Mouse (Mus musculus): ENCODE data around the gene Fut2. TPM values are rescaled to one million over a fixed set of nuclear protein-coding genes. Genes with fewer than 3 reads are reported as not detected.

Fut2 gene
- polyA plus RNA-seq, 1 experiment from 2014 or later = not detected

DNA sequence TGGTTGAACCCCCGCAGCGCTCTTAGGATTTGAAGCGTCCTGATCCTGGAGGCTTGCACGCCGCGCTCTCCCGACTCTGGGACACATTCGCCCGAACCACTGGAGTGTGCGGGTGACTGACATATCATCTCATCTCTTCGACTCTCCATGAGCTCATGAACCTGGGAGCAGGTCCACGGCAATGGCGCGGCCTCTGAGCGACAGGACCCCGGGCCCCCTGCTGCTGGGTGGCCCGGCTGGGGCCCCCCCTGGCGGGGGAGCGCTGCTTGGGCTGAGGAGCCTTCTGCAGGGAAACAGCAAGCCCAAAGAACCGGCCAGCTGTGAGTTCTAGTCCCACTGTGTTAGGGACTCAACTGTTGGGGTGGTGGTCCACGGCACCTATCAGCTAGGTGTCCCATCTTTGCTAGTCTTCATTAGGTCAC lies 39.3 kb upstream of the Fut2 start:
- Histone ChIP-seq H3K36me3 (replicated peaks; ENCODE audit: control insufficient read depth, insufficient read depth, low read depth, low read length) (no peaks in the 10 kb centered on the region), H3K4me2 (ENCODE audit: low read depth, low read length) (peak overlapping the region; percentile 95), H3K4me3 (ENCODE audit: low read depth, low read length) (peak overlapping the region; percentile 56), H3K27ac (replicated peaks; ENCODE audit: low read depth, low read length) (peak overlapping the region; percentile 65), H3K27me3 (ENCODE audit: control insufficient read depth, insufficient read depth, low read length) (peaks cover 2% of the 10 kb centered on the region; the same call in 1 of the 2 replicates), H3K9me3 (replicated peaks; ENCODE audit: control insufficient read depth, low read length) (no peaks in the 10 kb centered on the region), H3K4me1 (ENCODE audit: control insufficient read depth, insufficient read depth, low read length) (peaks cover 18% of the 10 kb centered on the region), H3K9ac (replicated peaks; ENCODE audit: low read length) (peak overlapping the region; percentile 54)
- no peak for ATAC-seq (replicated peaks; ENCODE audit: insufficient number of reproducible peaks, low FRiP score, low TSS enrichment, low read depth)
- WGBS = 0% methylated on average over 21 of the region's 21 CpGs
- DNase-seq (ENCODE audit: low spot score) = peak; percentile 49

DNA sequence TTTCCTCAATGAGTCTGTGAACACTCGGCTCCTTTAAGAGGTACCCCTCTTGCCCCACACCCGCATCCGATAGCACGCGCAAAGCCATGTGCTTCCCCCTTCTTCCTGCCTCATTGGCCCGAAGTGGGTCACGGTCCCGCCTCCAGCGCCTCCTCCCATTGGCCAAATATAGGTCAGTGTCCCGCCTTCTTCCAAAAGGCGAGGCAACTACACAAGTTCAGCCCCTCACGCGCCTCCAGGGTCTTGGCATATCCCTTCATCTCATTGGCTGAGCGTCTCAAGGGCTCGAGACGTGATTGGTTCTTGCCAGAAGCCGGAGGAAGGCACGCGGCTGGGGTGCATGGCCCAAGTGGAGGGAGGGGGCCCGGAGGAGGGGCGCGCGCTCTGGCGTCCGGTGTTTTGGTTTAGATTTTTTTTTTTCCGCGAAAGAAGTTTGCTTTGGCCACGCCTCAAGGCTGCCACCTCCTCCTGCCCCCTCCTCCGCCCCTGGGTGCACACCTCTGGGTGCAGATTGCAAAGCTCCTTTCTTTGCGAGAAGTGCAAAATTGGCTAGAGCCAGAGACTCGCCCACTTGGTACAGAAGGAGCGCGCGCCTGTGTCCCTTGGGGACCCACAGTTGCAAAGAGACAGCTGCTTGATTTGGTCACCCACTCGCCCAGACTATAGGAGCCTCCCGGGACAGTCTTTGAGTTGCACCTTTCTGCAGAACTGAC lies 38.7 kb upstream of the Fut2 start, which contains the start of gene Dbp:
Gene Dbp (plus strand): TSS at position 359 of the 713 bp plus-strand sequence.
- WGBS = under 1% methylated on average over 36 of the region's 36 CpGs
- H3K4me2 ChIP-seq (ENCODE audit: low read depth, low read length) = peak within 1 kb of the TSS; percentile 95

DNA sequence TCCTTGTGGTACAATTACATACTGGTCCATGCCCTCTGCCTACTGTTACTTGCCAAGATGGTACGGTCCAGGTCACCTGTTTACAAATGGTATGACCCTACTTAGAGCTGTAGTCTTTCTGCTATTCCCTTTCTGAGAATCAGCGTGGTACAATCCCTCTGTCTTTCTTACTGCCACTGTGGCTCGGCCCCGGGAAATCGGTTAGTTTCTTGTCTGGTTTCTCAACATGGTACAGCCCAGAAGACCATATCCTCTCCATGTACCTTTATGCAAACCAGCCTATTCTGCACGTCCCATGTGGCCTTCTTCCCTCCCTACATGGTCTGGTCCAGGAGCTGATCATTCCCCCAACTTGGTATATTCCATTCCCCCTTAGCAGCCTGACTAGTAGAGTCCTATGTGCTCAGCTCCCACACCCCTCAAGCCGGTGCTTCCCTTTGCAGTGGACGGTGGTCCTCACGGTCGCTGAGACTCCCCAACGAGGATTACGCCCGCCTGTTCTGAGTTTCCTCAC lies 37.9 kb upstream of the Fut2 start:
- 1% methylated on average over 13 of the region's 13 CpGs for WGBS
- H3K36me3 ChIP-seq (replicated peaks; ENCODE audit: control insufficient read depth, insufficient read depth, low read depth, low read length) = no peaks in the 10 kb centered on the region
- peak; percentile 40 for ATAC-seq (replicated peaks; ENCODE audit: insufficient number of reproducible peaks, low FRiP score, low TSS enrichment, low read depth)
- H3K27ac ChIP-seq (replicated peaks; ENCODE audit: low read depth, low read length) = peak overlapping the region; percentile 62
- peak overlapping the region; percentile 73 for H3K4me2 ChIP-seq (ENCODE audit: low read depth, low read length)
- peak overlapping the region; percentile 37 for H3K4me3 ChIP-seq (ENCODE audit: low read depth, low read length)
- peak overlapping the region; percentile 53 for H3K9ac ChIP-seq (replicated peaks; ENCODE audit: low read length)
- peaks cover 12% of the 10 kb centered on the region for H3K27me3 ChIP-seq (ENCODE audit: control insufficient read depth, insufficient read depth, low read length)
- no peaks in the 10 kb centered on the region for H3K9me3 ChIP-seq (replicated peaks; ENCODE audit: control insufficient read depth, low read length)
- peak; percentile 81 for DNase-seq (ENCODE audit: low spot score)
- H3K4me1 ChIP-seq (ENCODE audit: control insufficient read depth, insufficient read depth, low read length) = peaks cover 18% of the 10 kb centered on the region

More for the DNA sequence above, 38.7 kb upstream of the Fut2 start, which contains the start of gene Dbp:
- Histone ChIP-seq H3K4me3 (ENCODE audit: low read depth, low read length) (peak within 1 kb of the TSS; percentile 56), H3K9me3 (replicated peaks; ENCODE audit: control insufficient read depth, low read length) (no peaks in the 10 kb centered on the region), H3K4me1 (ENCODE audit: control insufficient read depth, insufficient read depth, low read length) (peaks cover 18% of the 10 kb centered on the region), H3K27me3 (ENCODE audit: control insufficient read depth, insufficient read depth, low read length) (peaks cover 6% of the 10 kb centered on the region; the same call in 1 of the 2 replicates), H3K27ac (replicated peaks; ENCODE audit: low read depth, low read length) (peak within 1 kb of the TSS; percentile 65), H3K9ac (replicated peaks; ENCODE audit: low read length) (peak within 1 kb of the TSS; percentile 54), H3K36me3 (replicated peaks; ENCODE audit: control insufficient read depth, insufficient read depth, low read depth, low read length) (no peaks in the 10 kb centered on the region)
- ATAC-seq (replicated peaks; ENCODE audit: insufficient number of reproducible peaks, low FRiP score, low TSS enrichment, low read depth) = peak; percentile 74
- DNase-seq (ENCODE audit: low spot score) = peak; percentile 99

DNA sequence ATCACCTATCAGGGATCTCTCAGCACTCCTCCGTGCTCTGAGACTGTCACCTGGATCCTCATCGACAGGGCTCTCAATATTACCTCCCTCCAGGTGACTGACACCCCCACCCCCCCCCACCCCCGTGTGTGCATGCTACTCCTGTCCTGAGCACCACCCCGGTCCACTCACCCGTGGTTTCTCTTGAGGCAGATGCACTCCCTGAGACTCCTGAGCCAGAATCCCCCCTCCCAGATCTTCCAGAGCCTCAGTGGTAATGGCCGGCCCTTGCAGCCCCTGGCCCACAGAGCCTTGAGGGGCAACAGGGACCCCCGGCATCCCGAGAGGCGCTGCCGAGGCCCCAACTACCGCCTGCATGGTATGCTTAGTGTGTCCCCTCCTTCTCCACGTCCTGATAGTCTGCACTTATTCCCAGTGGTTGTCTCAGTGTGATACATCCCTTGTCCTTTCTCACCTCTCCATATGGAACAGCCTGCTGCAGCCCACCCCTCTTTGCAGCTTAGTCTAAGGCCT lies 37.4 kb upstream of the Fut2 start:
- H3K4me1 ChIP-seq (ENCODE audit: control insufficient read depth, insufficient read depth, low read length) = peaks cover 15% of the 10 kb centered on the region
- H3K4me2 ChIP-seq (ENCODE audit: low read depth, low read length) = peak overlapping the region; percentile 73
- DNase-seq (ENCODE audit: low spot score) (no peak), ATAC-seq (replicated peaks; ENCODE audit: insufficient number of reproducible peaks, low FRiP score, low TSS enrichment, low read depth) (no peak)
- peaks cover 16% of the 10 kb centered on the region for H3K27me3 ChIP-seq (ENCODE audit: control insufficient read depth, insufficient read depth, low read length)
- no peaks in the 10 kb centered on the region for H3K36me3 ChIP-seq (replicated peaks; ENCODE audit: control insufficient read depth, insufficient read depth, low read depth, low read length)
- peak overlapping the region; percentile 62 for H3K27ac ChIP-seq (replicated peaks; ENCODE audit: low read depth, low read length)
- H3K4me3 ChIP-seq (ENCODE audit: low read depth, low read length) = peak overlapping the region; percentile 37; the same call in 1 of the 2 replicates
- H3K9me3 ChIP-seq (replicated peaks; ENCODE audit: control insufficient read depth, low read length) = no peaks in the 10 kb centered on the region
- WGBS = 43% methylated on average over 12 of the region's 12 CpGs
- H3K9ac ChIP-seq (replicated peaks; ENCODE audit: low read length) = peak overlapping the region; percentile 53

DNA sequence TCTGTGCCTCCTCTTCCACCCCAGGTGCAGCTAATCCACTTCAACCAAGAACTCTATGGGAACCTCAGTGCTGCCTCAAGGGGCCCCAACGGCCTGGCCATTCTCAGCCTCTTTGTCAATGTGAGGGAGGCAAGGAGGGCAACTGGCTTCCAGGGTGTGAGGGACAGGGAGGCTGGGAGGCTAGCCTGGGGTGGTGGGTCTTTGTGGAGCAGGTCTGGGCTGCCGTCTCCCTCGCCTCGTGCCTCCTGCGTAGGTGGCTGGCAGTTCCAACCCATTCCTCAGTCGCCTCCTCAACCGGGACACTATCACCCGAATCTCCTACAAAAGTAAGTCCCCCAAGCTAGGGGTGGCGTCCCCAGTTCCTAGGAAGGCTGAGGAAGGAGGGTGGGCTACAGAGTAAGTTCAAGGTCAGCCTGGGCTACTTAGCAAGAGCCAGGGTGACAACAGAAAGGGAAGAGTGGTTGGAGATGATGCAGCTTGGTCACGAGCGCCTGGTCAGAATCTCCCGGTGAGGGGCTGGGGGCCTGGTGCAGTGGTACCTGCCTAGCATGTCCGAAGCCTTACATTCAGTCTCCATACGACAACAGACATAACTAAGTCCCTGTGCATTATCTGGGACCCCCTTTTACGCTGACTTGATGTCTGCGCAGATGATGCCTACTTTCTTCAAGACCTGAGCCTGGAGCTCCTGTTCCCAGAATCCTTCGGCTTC lies 36.8 kb upstream of the Fut2 start:
- H3K36me3 ChIP-seq (replicated peaks; ENCODE audit: control insufficient read depth, insufficient read depth, low read depth, low read length) = no peaks in the 10 kb centered on the region
- peak overlapping the region; percentile 73 for H3K4me2 ChIP-seq (ENCODE audit: low read depth, low read length)
- no peak overlapping the region; the same call in 1 of the 2 replicates for H3K9ac ChIP-seq (replicated peaks; ENCODE audit: low read length)
- H3K27me3 ChIP-seq (ENCODE audit: control insufficient read depth, insufficient read depth, low read length) = peaks cover 19% of the 10 kb centered on the region
- no peak overlapping the region for H3K27ac ChIP-seq (replicated peaks; ENCODE audit: low read depth, low read length)
- no peaks in the 10 kb centered on the region for H3K9me3 ChIP-seq (replicated peaks; ENCODE audit: control insufficient read depth, low read length)
- DNase-seq (ENCODE audit: low spot score) (no peak), ATAC-seq (replicated peaks; ENCODE audit: insufficient number of reproducible peaks, low FRiP score, low TSS enrichment, low read depth) (no peak)
- H3K4me1 ChIP-seq (ENCODE audit: control insufficient read depth, insufficient read depth, low read length) = peaks cover 10% of the 10 kb centered on the region
- 88% methylated on average over 17 of the region's 17 CpGs for WGBS
- no peak overlapping the region for H3K4me3 ChIP-seq (ENCODE audit: low read depth, low read length)

DNA sequence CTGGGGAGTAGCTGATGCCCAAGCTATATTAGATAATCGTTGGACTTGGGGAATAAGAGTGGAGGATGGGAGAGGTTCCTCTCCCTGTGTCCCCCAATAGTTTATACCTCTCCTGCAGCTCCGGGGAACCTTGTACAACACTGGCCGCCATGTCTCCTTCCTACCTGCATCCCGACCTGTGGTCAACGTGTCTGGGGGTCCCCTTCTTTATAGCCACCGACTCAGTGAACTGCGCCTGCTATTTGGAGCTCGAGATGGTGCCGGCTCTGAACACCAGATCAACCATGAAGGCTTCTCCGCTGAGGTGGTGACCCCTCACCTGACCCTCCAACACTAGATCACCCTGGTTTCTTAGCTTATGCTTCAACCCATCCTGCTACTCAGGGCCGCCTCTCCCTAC lies 36.1 kb upstream of the Fut2 start:
- WGBS = 92% methylated on average over 11 of the region's 11 CpGs
- no peaks in the 10 kb centered on the region for H3K9me3 ChIP-seq (replicated peaks; ENCODE audit: control insufficient read depth, low read length)
- no peak overlapping the region for H3K9ac ChIP-seq (replicated peaks; ENCODE audit: low read length)
- H3K27me3 ChIP-seq (ENCODE audit: control insufficient read depth, insufficient read depth, low read length) = peaks cover 19% of the 10 kb centered on the region
- no peak overlapping the region for H3K4me3 ChIP-seq (ENCODE audit: low read depth, low read length)
- H3K4me2 ChIP-seq (ENCODE audit: low read depth, low read length) = no peak overlapping the region
- no peak for DNase-seq (ENCODE audit: low spot score)
- ATAC-seq (replicated peaks; ENCODE audit: insufficient number of reproducible peaks, low FRiP score, low TSS enrichment, low read depth) = no peak
- H3K27ac ChIP-seq (replicated peaks; ENCODE audit: low read depth, low read length) = no peak overlapping the region
- H3K36me3 ChIP-seq (replicated peaks; ENCODE audit: control insufficient read depth, insufficient read depth, low read depth, low read length) = no peaks in the 10 kb centered on the region
- peaks cover 10% of the 10 kb centered on the region for H3K4me1 ChIP-seq (ENCODE audit: control insufficient read depth, insufficient read depth, low read length)

DNA sequence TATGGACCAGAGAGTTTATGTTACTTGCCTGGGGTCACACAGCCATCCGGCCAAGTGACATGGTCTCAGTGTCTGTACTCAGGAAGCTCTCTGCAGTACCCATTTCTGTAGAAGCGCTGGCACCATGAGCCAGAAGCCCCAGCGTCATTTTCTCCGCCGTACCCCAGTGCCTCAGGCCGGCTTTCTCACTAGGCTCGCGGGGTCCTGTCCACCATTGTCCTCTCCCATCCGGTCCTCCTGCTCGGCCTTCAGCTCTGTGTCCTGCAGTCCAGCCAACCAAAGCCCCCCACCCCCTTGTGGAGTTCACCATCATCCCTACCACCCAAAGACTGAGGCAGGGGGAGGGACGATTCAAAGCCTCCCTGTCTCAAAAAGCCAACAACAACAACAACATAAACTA lies 35.4 kb upstream of the Fut2 start:
- WGBS = 80% methylated on average over 11 of the region's 11 CpGs
- H3K36me3 ChIP-seq (replicated peaks; ENCODE audit: control insufficient read depth, insufficient read depth, low read depth, low read length) = no peaks in the 10 kb centered on the region
- H3K9ac ChIP-seq (replicated peaks; ENCODE audit: low read length) = no peak overlapping the region
- H3K4me3 ChIP-seq (ENCODE audit: low read depth, low read length) = no peak overlapping the region
- peaks cover 19% of the 10 kb centered on the region for H3K27me3 ChIP-seq (ENCODE audit: control insufficient read depth, insufficient read depth, low read length)
- no peaks in the 10 kb centered on the region for H3K9me3 ChIP-seq (replicated peaks; ENCODE audit: control insufficient read depth, low read length)
- DNase-seq (ENCODE audit: low spot score) (no peak), ATAC-seq (replicated peaks; ENCODE audit: insufficient number of reproducible peaks, low FRiP score, low TSS enrichment, low read depth) (no peak)
- H3K27ac ChIP-seq (replicated peaks; ENCODE audit: low read depth, low read length) = no peak overlapping the region
- H3K4me1 ChIP-seq (ENCODE audit: control insufficient read depth, insufficient read depth, low read length) = peaks cover 7% of the 10 kb centered on the region
- no peak overlapping the region for H3K4me2 ChIP-seq (ENCODE audit: low read depth, low read length)

Measured in embryonic facial prominence, embryonic 11.5 days (tissue).